Mouse (Mus musculus) testis, postnatal 10 days (tissue): ENCODE results near the gene Tbc1d4.
A peak's percentile ranks its signal among the peaks of the same experiment; 100 is the strongest.

Source experiments
- DNase-seq: peaks from one replicate; pipeline ENCODE4 v3.0.0; 2021; ENCODE audit warnings: low spot score

Tbc1d4 gene

GRCm38 (mm10) chr14:101530455-101530854, 78.5 kb downstream of the Tbc1d4 start:
- no peak for DNase-seq

DNA sequence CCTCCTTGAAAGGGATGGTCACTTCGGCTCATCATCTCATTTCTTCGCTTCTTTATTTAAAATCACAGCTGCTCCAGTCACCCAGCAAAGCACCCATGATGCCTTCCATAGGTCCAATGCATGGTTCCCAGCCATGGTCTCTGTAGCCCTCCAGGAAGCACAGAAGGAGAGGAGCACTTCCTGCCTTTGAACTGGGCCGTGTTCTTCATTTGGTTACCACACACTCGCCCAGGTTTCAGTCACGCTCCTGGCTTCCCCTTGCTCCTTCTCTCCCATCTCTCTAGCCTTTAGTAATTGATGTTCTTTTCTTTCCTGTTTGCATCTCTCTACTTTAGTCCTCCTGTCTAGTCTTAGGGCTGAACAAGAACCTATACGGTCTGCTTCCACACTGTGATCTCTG, 79.8 kb downstream of the Tbc1d4 start:
- no peak for DNase-seq

GRCm38 (mm10) chr14:101527420-101527996, 81.5 kb downstream of the Tbc1d4 start:
- no peak for DNase-seq

GRCm38 (mm10) chr14:101526478-101526877, 82.5 kb downstream of the Tbc1d4 start:
- no peak for DNase-seq

GRCm38 (mm10) chr14:101519964-101520363, 89.0 kb downstream of the Tbc1d4 start:
- no peak for DNase-seq

- DNase-seq = peak; percentile 31
These were observed 90.7 kb downstream of the Tbc1d4 start for GRCm38 (mm10) chr14:101518259-101518658.

GRCm38 (mm10) chr14:101517801-101518200, 91.2 kb downstream of the Tbc1d4 start:
- DNase-seq = no peak

GRCm38 (mm10) chr14:101517341-101517740, 91.7 kb downstream of the Tbc1d4 start:
- no peak for DNase-seq

- DNase-seq = no peak
These were observed 92.1 kb downstream of the Tbc1d4 start for GRCm38 (mm10) chr14:101516864-101517263.

GRCm38 (mm10) chr14:101516031-101516430, 93.0 kb downstream of the Tbc1d4 start:
- DNase-seq = no peak

DNA sequence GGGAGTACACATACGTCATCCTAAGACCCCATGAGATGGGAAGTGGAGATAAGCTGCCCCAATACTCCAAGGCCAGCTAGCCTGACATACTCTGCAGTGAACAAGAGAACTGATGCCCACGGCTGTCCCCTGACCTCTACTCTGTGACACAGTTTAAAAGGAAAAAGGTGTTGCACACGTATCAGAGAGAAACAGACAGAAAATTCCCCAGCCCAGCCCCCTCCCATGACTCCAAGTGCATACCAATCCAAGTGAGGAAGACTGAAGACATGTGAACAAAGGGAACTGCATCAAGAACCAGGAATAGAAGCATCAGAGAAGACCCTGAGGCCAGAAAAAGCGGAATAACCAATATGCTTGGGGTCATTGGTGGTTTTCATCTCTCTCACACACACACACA, 93.7 kb downstream of the Tbc1d4 start:
- DNase-seq = no peak

GRCm38 (mm10) chr14:101514557-101514971, 94.4 kb downstream of the Tbc1d4 start:
- no peak for DNase-seq

- DNase-seq = no peak
These were observed 95.8 kb downstream of the Tbc1d4 start for GRCm38 (mm10) chr14:101513163-101513562.

DNA sequence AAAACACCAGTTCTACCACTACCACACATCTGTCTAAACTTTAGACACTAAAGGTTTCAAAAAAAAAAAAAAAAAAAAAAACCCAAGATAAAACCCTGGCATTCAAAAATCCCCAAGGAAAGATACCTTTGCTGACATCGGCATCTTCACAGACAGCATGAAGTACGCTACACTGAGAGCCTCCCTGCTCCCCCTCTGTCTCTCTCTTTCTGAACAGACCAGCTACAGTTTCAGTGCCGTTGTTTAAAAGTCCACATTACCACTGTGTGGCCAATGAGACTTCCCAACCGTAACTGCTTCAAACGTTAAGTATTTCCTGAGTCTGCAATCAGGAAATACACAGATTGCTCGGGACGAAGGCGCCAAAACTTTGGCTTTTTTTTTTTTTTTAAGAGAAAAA, 97.6 kb downstream of the Tbc1d4 start:
- DNase-seq = no peak

- DNase-seq = no peak
These were observed 98.3 kb downstream of the Tbc1d4 start for GRCm38 (mm10) chr14:101510540-101511313.

DNA sequence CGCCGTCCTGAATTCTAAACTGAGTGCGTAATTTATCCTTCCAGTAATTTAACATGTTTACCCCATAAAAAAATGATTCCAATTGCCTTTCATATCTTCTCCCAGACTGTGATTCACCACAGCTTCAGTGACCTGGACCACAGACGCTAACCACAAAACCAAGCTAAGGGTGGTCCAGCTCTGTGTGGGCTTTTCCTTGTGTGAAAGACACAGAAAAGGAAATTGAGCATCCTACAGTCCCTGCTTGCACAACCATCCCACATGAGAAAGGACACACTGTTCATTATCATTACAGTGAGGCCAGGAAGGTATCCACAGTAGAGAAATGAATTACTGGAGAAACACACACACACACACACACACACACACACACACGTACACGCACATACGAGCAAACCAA, 99.2 kb downstream of the Tbc1d4 start:
- no peak for DNase-seq

GRCm38 (mm10) chr14:101507956-101508355, 101.0 kb downstream of the Tbc1d4 start:
- no peak for DNase-seq

DNA sequence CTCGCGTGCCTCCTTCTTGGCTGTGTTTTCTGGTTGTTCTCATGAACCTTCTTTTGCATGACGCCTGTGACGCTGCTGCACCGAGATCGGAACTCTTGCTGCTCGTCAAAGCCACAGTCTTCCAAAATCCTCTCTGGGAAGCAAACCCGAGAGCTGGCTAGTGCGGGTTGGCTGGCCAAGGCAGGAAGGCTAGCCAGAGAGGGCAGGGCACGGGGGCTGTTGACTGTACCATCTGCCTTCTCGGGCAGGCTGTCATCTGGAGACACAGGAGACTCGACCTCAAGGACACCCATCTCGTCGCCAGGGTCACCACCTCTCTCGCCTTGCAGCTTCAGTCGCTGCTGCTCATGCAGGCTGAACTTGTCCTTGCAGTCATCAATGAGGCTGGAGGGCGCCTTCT, 101.8 kb downstream of the Tbc1d4 start:
- no peak for DNase-seq

GRCm38 (mm10) chr14:101505805-101506204, 103.2 kb downstream of the Tbc1d4 start:
- no peak for DNase-seq

DNA sequence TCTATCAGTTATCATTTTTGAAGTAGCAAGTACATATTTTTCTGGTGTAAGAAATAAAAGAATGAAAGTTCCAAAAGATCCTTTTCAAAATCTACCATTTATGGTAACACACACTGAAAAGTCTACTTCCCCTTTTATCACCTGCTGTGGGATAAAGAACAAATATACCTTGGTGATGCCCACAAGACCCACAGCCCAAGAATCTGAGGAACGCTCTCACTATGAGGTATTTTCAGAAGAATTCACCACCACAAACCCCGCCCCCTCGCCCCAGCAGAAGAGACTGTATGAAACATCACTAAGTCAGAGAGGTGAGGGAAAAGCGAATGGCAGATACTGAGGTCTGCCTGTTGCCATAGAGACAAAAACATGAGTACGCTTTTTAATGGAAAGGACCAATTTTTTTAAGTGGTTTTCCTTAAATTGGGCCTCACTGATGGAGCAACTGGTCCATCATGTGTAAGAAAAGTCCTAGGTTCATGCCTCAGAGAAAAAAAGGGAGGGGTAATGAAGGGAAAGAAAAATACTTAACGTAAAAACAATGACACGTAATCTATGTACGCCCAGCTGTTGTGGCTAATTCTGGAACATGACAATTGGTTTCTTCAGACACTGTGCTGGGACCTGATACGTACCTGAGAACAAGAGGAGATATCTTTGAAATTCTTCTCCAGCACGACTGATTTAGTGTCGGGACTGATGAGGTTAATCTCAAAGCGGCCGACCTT, 104.4 kb downstream of the Tbc1d4 start:
- DNase-seq = no peak

DNA sequence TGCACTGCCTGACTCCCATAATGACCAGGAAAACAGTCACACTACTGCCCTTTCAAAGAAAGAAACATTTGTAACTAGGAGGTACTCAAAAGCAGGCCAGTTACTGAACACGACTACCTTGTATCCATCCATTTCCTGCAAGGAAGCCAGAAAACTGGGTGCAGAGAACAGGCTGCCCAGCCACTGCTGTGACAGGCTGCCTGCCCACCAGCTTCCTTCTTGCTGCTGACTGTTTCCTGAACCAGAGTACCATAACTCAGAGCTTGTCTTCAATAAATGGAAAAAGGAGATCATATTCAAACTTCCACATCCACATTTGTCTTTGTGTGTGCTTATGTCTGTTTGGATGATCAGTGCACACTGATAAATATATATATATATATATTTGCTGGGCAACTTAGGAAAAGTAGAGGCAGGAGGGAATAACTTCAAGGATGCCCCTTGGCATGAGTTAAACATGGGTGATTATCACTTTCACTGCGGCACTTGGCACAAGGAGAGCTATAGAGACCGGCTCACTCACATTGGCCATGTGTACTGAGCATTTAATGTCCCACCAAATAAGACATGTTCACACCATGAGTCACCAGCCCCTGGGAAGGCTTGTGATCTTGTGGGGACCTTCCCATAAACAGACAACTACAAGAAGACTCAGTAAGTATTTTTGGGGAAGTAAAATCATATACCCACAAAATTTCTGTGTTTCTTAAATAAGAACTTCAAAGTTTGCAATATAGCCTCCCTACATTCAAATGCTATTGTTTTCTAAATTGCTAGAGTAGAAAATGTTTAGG, 105.6 kb downstream of the Tbc1d4 start:
- DNase-seq = no peak

DNA sequence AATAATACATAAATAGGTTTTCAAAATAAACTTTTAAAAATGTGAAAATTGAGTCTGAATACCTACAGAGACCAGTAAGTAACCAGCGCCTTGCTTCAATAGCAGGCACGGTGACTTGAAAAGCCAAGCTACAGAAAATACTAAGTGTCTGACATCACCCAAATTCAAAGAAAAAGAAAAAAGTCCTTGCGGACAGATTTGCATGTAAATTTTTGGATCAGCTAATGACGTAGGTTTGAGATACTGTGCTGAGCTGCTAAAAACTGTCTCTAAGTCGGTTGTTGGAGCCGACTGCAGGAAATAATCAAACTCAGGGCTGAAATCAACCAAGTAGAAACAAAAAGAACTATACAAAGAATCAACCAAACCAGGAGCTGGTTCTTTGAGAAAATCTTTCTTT, 107.1 kb downstream of the Tbc1d4 start:
- no peak for DNase-seq
